Mouse (Mus musculus) hindbrain, embryonic 16.5 days (tissue): ENCODE measurements around the gene Traip. TPM values are rescaled to one million over a fixed set of nuclear protein-coding genes. Genes with fewer than 3 reads are reported as not detected.

Experiments
- ATAC-seq: fragments of 200-750 bp; cut with Nextera tagmentation; 2 replicates; pipeline ENCODE4 v1.8.0; 2017; ENCODE audit warnings: moderate TSS enrichment, moderate library complexity
- H3K27ac ChIP-seq: fragments of 300-500 bp; sonication (generic); 2 replicates; pipeline ENCODE4 v1.5.1; 2014; ENCODE audit warnings: low read depth, mild to moderate bottlenecking, control low read depth, low read length, moderate library complexity
- H3K27me3 ChIP-seq: fragments of 300-500 bp; sonication (generic); replicated peaks from 2 replicates; pipeline ENCODE4 v1.6.1; 2014; ENCODE audit warnings: low read length; ENCODE audit not compliant: control insufficient read depth, insufficient read depth
- H3K36me3 ChIP-seq: fragments of 300-500 bp; sonication (generic); 2 replicates; pipeline ENCODE4 v1.6.1; 2014; ENCODE audit warnings: mild to moderate bottlenecking, low read length, moderate library complexity, mixed read lengths; ENCODE audit not compliant: control insufficient read depth, insufficient read depth
- H3K4me1 ChIP-seq: fragments of 300-500 bp; sonication (generic); 2 replicates; pipeline ENCODE4 v1.6.1; 2014; ENCODE audit warnings: low read depth, low read length; ENCODE audit not compliant: control insufficient read depth, insufficient read depth
- H3K4me2 ChIP-seq: fragments of 300-500 bp; sonication (generic); 2 replicates; pipeline ENCODE4 v1.6.1; 2014; ENCODE audit warnings: mild to moderate bottlenecking, low read length, control low read depth, moderate library complexity
- H3K4me3 ChIP-seq: fragments of 300-500 bp; sonication (generic); 2 replicates; pipeline ENCODE4 v1.5.1; 2014; ENCODE audit warnings: mild to moderate bottlenecking, low read length, control low read depth, moderate library complexity
- H3K9ac ChIP-seq: fragments of 300-500 bp; sonication (generic); 2 replicates; pipeline ENCODE4 v1.6.1; 2014; ENCODE audit warnings: low read depth, mild to moderate bottlenecking, control low read depth, low read length, moderate library complexity
- H3K9me3 ChIP-seq: fragments of 300-500 bp; sonication (generic); 2 replicates; pipeline ENCODE4 v1.6.1; 2014; ENCODE audit warnings: mild to moderate bottlenecking, low read length, moderate library complexity; ENCODE audit not compliant: control insufficient read depth
- WGBS: fragments of 180-500 bp; shearing (Covaris S2); extraction: QIAGEN DNeasy Blood & Tissue Kit; methylation state at CpG from one replicate; pipeline ENCODE4 v1.1.7; 2014; 5-methylcytosine and 5-hydroxymethylcytosine counted together
- polyA plus RNA-seq: library from polyadenylated mRNA; unstranded; fragments of >200 nt; fragmentation: Nextera tagmentation; extraction: Ambion mirVana; gene quantifications from 2 replicates; pipeline ENCODE4 v1.2.1, GENCODE M21; 2015

Gene Traip
- polyA plus RNA-seq, 1 experiment from 2014 or later, result 10.0 TPM

- Histone ChIP-seq H3K4me3 (peak within 1 kb of the TSS; percentile 76), H3K36me3 (no peaks in the 10 kb centered on the region), H3K4me1 (peaks cover 10% of the 10 kb centered on the region), H3K27ac (peak within 1 kb of the TSS; percentile 60), H3K9me3 (no peaks in the 10 kb centered on the region), H3K4me2 (peak within 1 kb of the TSS; percentile 86), H3K27me3 (0 out of 2 replicates have a peak, but pooled peaks cover 3% of the 10 kb centered on the region), H3K9ac (peak within 1 kb of the TSS; percentile 73)
- WGBS, result under 1% methylated on average over 57 of the region's 58 CpGs
- ATAC-seq, result peak; percentile 78
Observed at GRCm38 (mm10) chr9:107985131-107986119, 35.5 kb downstream of the Traip start, which contains the start of gene Inka1. Inka1 (minus strand) TSS chr9:107985879.

GRCm38 (mm10) chr9:107986376-107986775, 36.4 kb downstream of the Traip start:
- Histone ChIP-seq H3K27me3 (0 out of 2 replicates have a peak, but pooled peaks cover 3% of the 10 kb centered on the region), H3K4me2 (peak overlapping the region; percentile 86), H3K9ac (no peak overlapping the region), H3K4me3 (peak overlapping the region; percentile 76), H3K9me3 (no peaks in the 10 kb centered on the region), H3K4me1 (peaks cover 10% of the 10 kb centered on the region), H3K27ac (no peak overlapping the region), H3K36me3 (no peaks in the 10 kb centered on the region)
- WGBS, result 7% methylated on average over 18 of the region's 18 CpGs
- peak; percentile 71 for ATAC-seq

GRCm38 (mm10) chr9:107987950-107988349, 38.0 kb downstream of the Traip start:
- ATAC-seq, result no peak
- Histone ChIP-seq H3K4me1 (peaks cover 10% of the 10 kb centered on the region), H3K9ac (no peak overlapping the region), H3K4me2 (no peak overlapping the region), H3K27me3 (0 out of 2 replicates have a peak, but pooled peaks cover 3% of the 10 kb centered on the region), H3K36me3 (no peaks in the 10 kb centered on the region), H3K9me3 (no peaks in the 10 kb centered on the region), H3K27ac (no peak overlapping the region), H3K4me3 (no peak overlapping the region)
- WGBS, result 67% methylated on average over 3 of the region's 3 CpGs

GRCm38 (mm10) chr9:107992197-107992596, 42.3 kb downstream of the Traip start, which contains the start of gene Cdhr4:
Cdhr4 (plus strand) TSS chr9:107992497.
- Histone ChIP-seq H3K27me3 (no peaks in the 10 kb centered on the region), H3K4me3 (no peak within 1 kb of the TSS), H3K9me3 (no peaks in the 10 kb centered on the region), H3K4me1 (no peaks in the 10 kb centered on the region), H3K9ac (no peak within 1 kb of the TSS), H3K36me3 (no peaks in the 10 kb centered on the region), H3K27ac (no peak within 1 kb of the TSS), H3K4me2 (no peak within 1 kb of the TSS)
- no peak for ATAC-seq
- WGBS, result 69% methylated on average over 2 of the region's 2 CpGs

GRCm38 (mm10) chr9:107993013-107993412, 43.1 kb downstream of the Traip start:
- no peak overlapping the region for H3K27ac ChIP-seq
- H3K27me3 ChIP-seq, result no peaks in the 10 kb centered on the region
- no peaks in the 10 kb centered on the region for H3K4me1 ChIP-seq
- no peak overlapping the region for H3K9ac ChIP-seq
- no peak overlapping the region for H3K4me2 ChIP-seq
- no peak overlapping the region for H3K4me3 ChIP-seq
- H3K36me3 ChIP-seq, result no peaks in the 10 kb centered on the region
- H3K9me3 ChIP-seq, result no peaks in the 10 kb centered on the region
- WGBS, result 84% methylated on average over 11 of the region's 11 CpGs
- ATAC-seq, result no peak

- H3K4me3 ChIP-seq, result no peak overlapping the region
- ATAC-seq, result no peak
- no peaks in the 10 kb centered on the region for H3K4me1 ChIP-seq
- H3K4me2 ChIP-seq, result no peak overlapping the region
- no peak overlapping the region for H3K9ac ChIP-seq
- H3K27me3 ChIP-seq, result no peaks in the 10 kb centered on the region
- H3K36me3 ChIP-seq, result no peaks in the 10 kb centered on the region
- no peaks in the 10 kb centered on the region for H3K9me3 ChIP-seq
- 79% methylated on average over 2 of the region's 2 CpGs for WGBS
- H3K27ac ChIP-seq, result no peak overlapping the region
Observed at GRCm38 (mm10) chr9:107994464-107994863, 44.5 kb downstream of the Traip start.

GRCm38 (mm10) chr9:107995513-107995912, 45.6 kb downstream of the Traip start:
- Histone ChIP-seq H3K36me3 (no peaks in the 10 kb centered on the region), H3K4me1 (no peaks in the 10 kb centered on the region), H3K4me2 (no peak overlapping the region), H3K9me3 (no peaks in the 10 kb centered on the region), H3K4me3 (no peak overlapping the region), H3K27ac (no peak overlapping the region), H3K9ac (no peak overlapping the region), H3K27me3 (no peaks in the 10 kb centered on the region)
- WGBS, result 94% methylated on average over 21 of the region's 21 CpGs
- no peak for ATAC-seq

- H3K27me3 ChIP-seq, result no peaks in the 10 kb centered on the region
- 90% methylated on average over 5 of the region's 5 CpGs for whole genome bisulfite sequencing
Observed at GRCm38 (mm10) chr9:107996049-107996448, 46.1 kb downstream of the Traip start, which contains the start of gene Gm20662. Gm20662 (plus strand) TSS chr9:107996349.

More at GRCm38 (mm10) chr9:107996049-107996448, 46.1 kb downstream of the Traip start, which contains the start of gene Gm20662:
- no peak within 1 kb of the TSS for H3K27ac ChIP-seq
- H3K4me2 ChIP-seq, result no peak within 1 kb of the TSS
- no peak within 1 kb of the TSS for H3K4me3 ChIP-seq
- H3K36me3 ChIP-seq, result no peaks in the 10 kb centered on the region
- no peaks in the 10 kb centered on the region for H3K4me1 ChIP-seq
- ATAC-seq, result no peak
- H3K9me3 ChIP-seq, result no peaks in the 10 kb centered on the region
- H3K9ac ChIP-seq, result no peak within 1 kb of the TSS
